Mouse (Mus musculus) skeletal muscle tissue, adult 2 months (tissue): ENCODE measurements at regions not wholly inside any gene's neighbourhood (a gene's known extent, or its start where the extent isn't known, plus 50 kb on each side); places are given as distances from the start of the nearest gene placed in this dataset.

Source experiments
- DNase-seq: peaks from one replicate; pipeline ENCODE4 v3.0.0-alpha.2; 2012; ENCODE audit warnings: low read depth, low spot score

DNA sequence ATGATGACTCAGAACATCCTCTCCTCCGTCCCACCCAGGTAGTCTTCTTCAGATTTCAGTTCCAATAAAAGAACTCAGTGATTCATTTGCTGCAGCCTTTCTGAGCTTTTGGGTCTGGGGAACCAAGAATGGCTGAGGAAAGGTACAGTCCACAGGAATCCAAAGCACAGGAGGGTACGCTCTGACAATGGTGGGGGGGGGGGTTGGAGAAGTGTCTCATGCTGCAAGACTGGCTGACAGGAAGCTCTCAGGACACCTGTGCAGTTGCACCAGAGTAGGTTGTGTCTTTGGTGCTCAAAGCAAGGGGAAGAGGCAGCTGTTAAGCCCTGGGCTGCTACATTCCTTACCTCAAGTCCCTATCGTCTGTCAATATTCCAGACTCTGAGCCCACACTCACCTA lies 192.7 kb upstream of the Bcl6 start:
- DNase-seq: no peak

DNA sequence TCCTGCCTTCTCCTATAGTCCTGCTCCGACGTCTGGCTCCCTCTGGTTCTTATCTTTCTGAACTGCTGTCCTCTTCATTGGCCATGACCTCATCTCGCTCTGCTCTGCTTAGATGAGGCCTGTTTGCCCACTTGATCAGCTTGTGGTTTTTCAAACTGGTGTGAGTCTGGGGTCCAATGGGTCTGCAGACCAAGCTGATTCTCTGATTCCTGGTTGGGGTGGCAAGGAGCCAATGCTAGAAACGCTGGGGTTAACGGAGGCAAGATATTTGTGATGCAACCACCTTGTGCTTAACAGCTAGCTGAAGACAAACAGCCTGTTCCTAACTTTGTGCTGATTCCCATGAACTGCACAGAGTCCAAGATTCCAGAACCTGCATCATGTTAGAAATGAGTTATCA lies 192.0 kb upstream of the Bcl6 start:
- no peak for DNase-seq

DNA sequence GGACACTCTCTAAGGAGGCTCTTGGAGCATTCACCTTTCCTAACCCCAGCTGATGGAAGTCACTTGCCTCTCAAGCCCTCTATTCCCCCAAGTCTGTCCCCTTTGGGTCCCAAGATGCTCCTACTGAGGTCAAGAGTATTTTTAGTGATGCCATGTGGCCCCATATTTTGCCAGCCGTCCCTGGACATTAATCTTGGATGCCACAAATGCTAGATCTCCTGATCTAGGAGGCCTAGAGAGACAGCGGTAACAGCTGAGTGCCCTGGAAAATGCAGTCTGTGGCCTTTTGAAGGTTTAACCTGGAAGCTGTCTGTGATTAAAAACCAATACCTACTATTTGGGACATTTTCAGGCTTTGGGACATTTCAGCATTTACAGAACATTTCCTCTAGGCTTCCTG lies 188.9 kb upstream of the Bcl6 start:
- DNase-seq: peak; percentile 87

- DNase-seq: peak; percentile 76
Measured at GRCm38 (mm10) chr16:24177131-24177530, 188.5 kb upstream of the Bcl6 start.

DNA sequence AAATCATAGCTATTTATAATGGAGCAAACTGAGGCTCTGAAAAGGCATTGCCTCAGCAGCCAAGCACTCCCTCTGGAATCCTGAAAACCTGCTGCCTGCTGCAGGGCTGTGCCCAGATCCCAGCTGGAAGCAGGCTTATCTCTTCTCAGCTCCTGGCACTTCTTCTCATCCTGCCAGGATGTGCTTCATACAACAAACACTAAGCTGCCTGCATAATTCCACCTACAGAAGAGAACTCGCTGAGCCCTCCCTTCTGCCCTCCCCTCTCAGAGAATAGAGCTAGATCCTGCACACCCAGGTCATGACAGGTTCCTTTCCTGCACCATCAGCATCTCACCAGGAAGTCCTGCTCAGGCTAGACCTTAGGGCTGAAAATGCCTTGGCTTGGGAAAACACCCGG lies 187.4 kb upstream of the Bcl6 start:
- no peak for DNase-seq

GRCm38 (mm10) chr16:24175235-24175760 lies 186.6 kb upstream of the Bcl6 start:
- DNase-seq: no peak

DNA sequence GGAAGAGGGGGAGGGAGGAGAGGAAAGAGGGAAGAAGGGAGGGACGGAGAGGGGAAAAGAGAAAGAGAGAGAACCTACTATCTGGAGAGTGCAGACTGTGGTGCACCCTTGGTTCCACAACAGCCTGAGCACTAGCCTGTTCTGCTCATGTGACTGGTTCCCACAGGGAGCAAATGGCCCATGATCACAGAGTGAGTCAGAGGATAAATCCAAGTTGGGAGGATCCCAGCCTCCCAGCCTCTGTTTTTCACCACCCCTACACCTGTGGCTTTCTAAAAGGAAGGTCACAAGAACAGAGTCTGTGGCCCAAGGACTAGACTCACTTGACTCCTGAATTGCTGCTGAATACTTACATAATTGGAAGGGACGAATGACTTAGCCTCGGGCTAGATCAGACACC lies 185.9 kb upstream of the Bcl6 start:
- DNase-seq: no peak

GRCm38 (mm10) chr16:24173783-24174518 lies 185.3 kb upstream of the Bcl6 start:
- DNase-seq: no peak

- no peak for DNase-seq
Measured at GRCm38 (mm10) chr16:24172653-24173052, 184.0 kb upstream of the Bcl6 start.

- no peak for DNase-seq
Measured at GRCm38 (mm10) chr16:24172065-24172464, 183.4 kb upstream of the Bcl6 start.

GRCm38 (mm10) chr16:24171161-24171560 lies 182.5 kb upstream of the Bcl6 start:
- no peak for DNase-seq

- DNase-seq: no peak
Measured at GRCm38 (mm10) chr16:24166496-24166895, 177.8 kb upstream of the Bcl6 start.

- DNase-seq: peak; percentile 71
Measured at GRCm38 (mm10) chr16:24165461-24166081, 176.9 kb upstream of the Bcl6 start.

- no peak for DNase-seq
Measured at GRCm38 (mm10) chr16:24160705-24161285, 172.1 kb upstream of the Bcl6 start.

- DNase-seq: no peak
Measured at GRCm38 (mm10) chr16:24159336-24159735, 170.7 kb upstream of the Bcl6 start.

DNA sequence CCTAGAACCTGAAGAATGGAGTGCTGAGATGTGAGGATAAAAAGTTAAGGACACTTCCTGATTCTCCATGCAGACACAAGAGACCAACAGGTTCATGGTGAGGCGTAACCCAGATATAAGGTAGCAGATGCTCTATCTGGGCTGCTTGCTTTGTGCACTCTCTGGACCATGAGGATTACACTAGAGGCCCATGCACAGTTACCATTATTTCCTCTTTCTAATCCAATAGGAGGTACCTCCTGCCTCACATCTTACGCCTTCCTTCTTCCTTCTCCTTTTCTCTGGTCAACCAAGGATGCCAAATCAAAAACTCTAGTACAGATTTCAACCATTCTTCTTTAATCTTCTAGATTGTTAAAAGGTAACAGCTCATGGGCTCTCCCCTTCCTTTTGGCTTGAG lies 169.1 kb upstream of the Bcl6 start:
- DNase-seq: no peak

DNA sequence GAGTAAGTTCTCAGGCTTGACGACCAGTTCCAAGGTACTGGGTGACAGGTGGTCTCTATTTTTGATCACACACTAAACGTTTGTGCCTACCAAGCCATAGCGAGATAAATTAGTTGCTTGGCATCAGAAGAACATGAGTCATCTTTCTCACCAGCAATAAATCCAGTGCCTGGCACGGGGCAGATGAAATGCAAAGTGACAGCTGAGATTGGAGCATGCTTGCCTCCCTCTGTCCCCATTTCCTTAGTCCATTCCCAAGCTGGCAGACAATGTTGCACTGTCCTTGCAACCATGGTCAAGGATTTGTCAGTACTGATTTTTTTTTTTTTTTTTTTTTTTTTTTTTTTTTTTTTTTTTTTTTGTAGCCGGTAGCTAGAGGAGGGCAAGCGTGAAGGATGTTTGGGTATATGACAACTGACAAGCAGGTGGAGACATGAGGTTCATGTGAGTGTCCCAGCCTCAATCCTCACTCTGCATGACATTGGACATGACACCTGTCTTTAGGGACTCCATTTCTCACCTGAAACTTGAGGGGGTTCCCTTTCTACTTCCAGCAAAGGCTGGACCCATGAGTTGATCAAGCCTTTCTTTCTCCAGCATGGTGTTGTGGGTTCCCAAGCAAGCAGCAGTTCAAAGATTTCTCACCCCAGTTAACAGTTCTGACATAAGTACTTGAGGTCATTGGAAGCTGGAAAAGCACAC lies 168.2 kb upstream of the Bcl6 start:
- DNase-seq: peak; percentile 93

DNA sequence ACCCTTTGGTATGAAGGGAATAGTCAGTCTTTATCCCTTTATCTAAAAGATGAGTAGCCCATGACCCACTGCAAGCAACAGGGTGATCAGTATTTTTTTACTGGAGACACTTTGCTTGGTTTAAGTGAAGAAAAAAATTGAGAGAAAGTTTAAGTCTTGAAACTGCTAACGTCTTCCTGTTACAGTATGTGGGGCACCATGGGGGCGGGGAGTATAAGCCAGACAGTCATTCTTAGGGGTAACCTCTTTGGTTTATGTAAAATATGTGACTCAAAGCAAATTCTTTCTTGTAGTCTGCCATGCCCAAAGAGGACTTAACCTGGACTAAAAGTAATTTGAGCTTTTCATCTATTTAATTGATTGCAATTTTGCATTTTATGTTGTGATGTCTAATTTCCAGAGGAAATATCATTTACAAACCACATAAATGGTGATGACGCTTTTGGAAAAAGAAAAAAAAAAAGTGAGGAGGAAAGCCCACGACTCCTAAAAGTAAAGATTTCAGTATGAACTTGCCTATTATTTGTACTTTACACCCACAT lies 166.2 kb upstream of the Bcl6 start:
- no peak for DNase-seq

- no peak for DNase-seq
Measured at GRCm38 (mm10) chr16:24153943-24154342, 165.3 kb upstream of the Bcl6 start.

- no peak for DNase-seq
Measured at GRCm38 (mm10) chr16:24151831-24152247, 163.2 kb upstream of the Bcl6 start.

- DNase-seq: peak; percentile 61
Measured at GRCm38 (mm10) chr16:24151178-24151725, 162.6 kb upstream of the Bcl6 start.

GRCm38 (mm10) chr16:24150512-24150911 lies 161.9 kb upstream of the Bcl6 start:
- no peak for DNase-seq
